Mouse (Mus musculus) ovary, postnatal 10 days (tissue): ENCODE results near the gene 1700056E22Rik.

Source experiments
- DNase-seq: peaks from one replicate; pipeline ENCODE4 v3.0.0; 2022; ENCODE audit warnings: low spot score

The 1700056E22Rik gene

GRCm38 (mm10) chr1:184019042-184019721, 14.9 kb downstream of the 1700056E22Rik start:
- no peak for DNase-seq

GRCm38 (mm10) chr1:184017606-184018005, 16.5 kb downstream of the 1700056E22Rik start:
- no peak for DNase-seq

- DNase-seq = no peak
Observed at GRCm38 (mm10) chr1:184015995-184016730, 17.9 kb downstream of the 1700056E22Rik start.

GRCm38 (mm10) chr1:184014091-184014490, 20.0 kb downstream of the 1700056E22Rik start:
- no peak for DNase-seq

GRCm38 (mm10) chr1:184013106-184013505, 21.0 kb downstream of the 1700056E22Rik start, which contains the start of gene Dusp10:
TSS of gene Dusp10 (plus strand) at chr1:184013302.
- DNase-seq = no peak

GRCm38 (mm10) chr1:184011311-184011710, 22.8 kb downstream of the 1700056E22Rik start:
- no peak for DNase-seq

- DNase-seq = no peak
Observed at GRCm38 (mm10) chr1:184006086-184006485, 28.0 kb downstream of the 1700056E22Rik start.

GRCm38 (mm10) chr1:184005315-184006058, 28.6 kb downstream of the 1700056E22Rik start:
- no peak for DNase-seq

GRCm38 (mm10) chr1:184004311-184004710, 29.8 kb downstream of the 1700056E22Rik start:
- DNase-seq = no peak

- DNase-seq = no peak
Observed at GRCm38 (mm10) chr1:184002470-184002869, 31.6 kb downstream of the 1700056E22Rik start.

GRCm38 (mm10) chr1:183997207-183997606, 36.9 kb downstream of the 1700056E22Rik start:
- DNase-seq = no peak

- DNase-seq = no peak
Observed at GRCm38 (mm10) chr1:183991921-183992320, 42.2 kb downstream of the 1700056E22Rik start.

GRCm38 (mm10) chr1:183987711-183988245, 46.3 kb downstream of the 1700056E22Rik start:
- DNase-seq = no peak
